In genomic region chr1:144186655-144187396, GRCm38 (mm10) we compare ENCODE assay signal across 31 mouse cellular contexts. TPM values are rescaled to one million over a fixed set of nuclear protein-coding genes. Genes with fewer than 3 reads are reported as not detected.
"Had no signal": no experiment of that assay in that cellular context is flagged by ENCODE, and none has a peak within 500 bp of the region (broad histone marks: within the 10 kb centered on the region; RNA-seq: fewer than 3 reads in every experiment).

No protein-coding gene starts in this region.

- H3K4me3 ChIP-seq: gastrocnemius, adult 2 months; heart, adult 2 months; heart, embryonic 13.5 days; heart, embryonic 15.5 days; hindbrain, embryonic 13.5 days; hindbrain, embryonic 15.5 days; kidney, embryonic 15.5 days; limb, embryonic 13.5 days; limb, embryonic 15.5 days; liver, embryonic 12.5 days had no signal

- H3K27me3 ChIP-seq: heart, embryonic 13.5 days; heart, embryonic 15.5 days; hindbrain, embryonic 13.5 days; hindbrain, embryonic 15.5 days; kidney, embryonic 15.5 days; limb, embryonic 13.5 days; limb, embryonic 15.5 days; liver, embryonic 12.5 days had no signal

- DNase-seq: gastrocnemius, adult 2 months; gastrocnemius, postnatal 10 days; gastrocnemius, postnatal 25 days; heart, adult 11 months; heart, adult 2 months; heart, postnatal 14 days; heart, postnatal 36 days; kidney, adult 11 months; kidney, adult 2 months; kidney, adult 9 months; kidney, postnatal 14 days; kidney, postnatal 36 days; layer of hippocampus, postnatal 36 days; left cerebral cortex, postnatal 4 days had no signal

- H3K9ac ChIP-seq: heart, embryonic 13.5 days; heart, embryonic 15.5 days; hindbrain, embryonic 13.5 days; hindbrain, embryonic 15.5 days; kidney, embryonic 15.5 days; limb, embryonic 13.5 days; limb, embryonic 15.5 days; liver, embryonic 12.5 days; liver, embryonic 14.5 days had no signal

- H3K9me3 ChIP-seq: heart, embryonic 13.5 days; heart, embryonic 15.5 days; hindbrain, embryonic 13.5 days; hindbrain, embryonic 15.5 days; kidney, embryonic 15.5 days; limb, embryonic 13.5 days; limb, embryonic 15.5 days; liver, embryonic 12.5 days had no signal

- H3K27ac ChIP-seq: gastrocnemius, adult 2 months; heart, adult 2 months; heart, embryonic 13.5 days; heart, embryonic 15.5 days; hindbrain, embryonic 13.5 days; hindbrain, embryonic 15.5 days; hindbrain, postnatal 0 days; kidney, embryonic 15.5 days; kidney, postnatal 0 days; limb, embryonic 13.5 days; limb, embryonic 15.5 days; liver, embryonic 12.5 days; liver, embryonic 14.5 days had no signal

- H3K4me1 ChIP-seq: heart, embryonic 15.5 days; kidney, embryonic 15.5 days; limb, embryonic 15.5 days; liver, embryonic 12.5 days had no signal

- H3K36me3 ChIP-seq: heart, embryonic 13.5 days; heart, embryonic 15.5 days; hindbrain, embryonic 13.5 days; hindbrain, embryonic 15.5 days; kidney, embryonic 15.5 days; limb, embryonic 13.5 days; limb, embryonic 15.5 days; liver, embryonic 12.5 days had no signal

- H3K4me2 ChIP-seq: heart, embryonic 11.5 days; heart, embryonic 13.5 days; heart, embryonic 15.5 days; hindbrain, embryonic 13.5 days; hindbrain, embryonic 15.5 days; kidney, embryonic 15.5 days; limb, embryonic 13.5 days; limb, embryonic 15.5 days; liver, embryonic 12.5 days had no signal

- ATAC-seq: hindbrain, postnatal 0 days; intestine, embryonic 16.5 days; liver, embryonic 12.5 days had no signal

RNA-seq across cellular contexts. Expression of gene Rgs13, which starts 9.7 kb away (rescaled TPM):
- total RNA-seq: gastrocnemius, adult 2 months; heart, adult 2 months; heart, postnatal 14 days; heart, postnatal 36 days; hematopoietic stem cell, adult 5-6 weeks had no signal
- polyA plus RNA-seq: heart, adult 2 months; heart, embryonic 11.5 days; heart, embryonic 13.5 days; intestine, embryonic 14.5 days; intestine, embryonic 16.5 days; kidney, adult 2 months; kidney, embryonic 15.5 days; kidney, postnatal 0 days; limb, embryonic 11.5 days; limb, embryonic 13.5 days; liver, adult 2 months; liver, embryonic 12.5 days; liver, embryonic 14.5 days had no signal
